Mouse (Mus musculus): ENCODE results near the gene Akain1.

DNA sequence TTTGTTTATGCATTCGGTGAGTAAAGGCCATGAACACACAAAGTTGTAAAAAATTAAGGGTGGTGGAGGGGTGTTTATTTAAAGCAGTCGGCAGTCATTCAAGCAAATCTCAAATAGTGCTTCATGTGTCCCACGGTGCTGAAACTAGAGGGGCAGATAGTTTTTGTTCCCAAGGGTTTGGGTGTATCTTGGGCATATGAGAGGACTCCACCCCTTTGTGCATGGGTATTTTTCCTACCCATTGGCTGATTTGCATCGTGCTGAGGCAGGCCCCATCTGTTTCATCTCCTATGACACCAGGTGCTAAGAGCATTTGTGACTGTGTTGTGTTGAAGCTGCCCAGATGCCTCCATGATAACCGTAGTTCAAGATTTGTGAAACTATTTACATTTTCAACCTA lies 1.3 kb upstream of the Akain1 start:
- TF ChIP-seq EP300 (IDR thresholded peaks at IDR 0.05; ENCODE audit: low read depth) (no peak), CTCF (IDR thresholded peaks at IDR 0.05; ENCODE audit: low read depth) (no peak)
